Mouse (Mus musculus): ENCODE data around the gene Tnn.

- TF ChIP-seq CTCF (IDR thresholded peaks at IDR 0.05; ENCODE audit: low read depth) (no peak), EP300 (IDR thresholded peaks at IDR 0.05; ENCODE audit: low read depth) (no peak)
Measured at GRCm38 (mm10) chr1:160145606-160146005, 7.8 kb downstream of the Tnn start.

Measured in liver, postnatal 0 days (tissue).